Mouse (Mus musculus): ENCODE results near the gene Ttc7.

Ttc7 gene

DNA sequence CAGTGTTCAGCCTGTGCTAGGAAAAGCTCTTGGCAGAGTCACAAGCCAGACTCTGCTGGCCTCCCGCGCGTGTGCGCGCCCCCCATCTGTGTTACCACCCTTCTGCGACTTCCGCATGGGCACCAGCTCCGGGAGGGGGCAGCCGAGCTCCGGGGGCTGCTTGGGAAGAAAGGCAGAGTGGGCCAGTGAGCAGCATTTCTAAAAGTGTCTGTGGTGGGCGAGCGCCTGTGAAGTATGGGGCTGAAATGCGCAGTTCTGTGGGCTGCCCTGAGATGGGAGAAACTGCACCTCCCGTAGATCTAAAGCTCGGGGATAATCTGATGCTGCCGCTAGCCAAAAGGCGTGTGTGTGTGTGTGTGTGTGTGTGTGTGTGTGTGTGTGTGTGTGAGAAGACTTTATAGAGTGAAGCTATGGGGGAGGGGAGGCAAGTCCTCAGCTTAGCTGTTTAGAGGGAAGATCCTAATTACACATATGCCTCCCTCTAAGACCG is 86.6 kb downstream of the Ttc7 start:
- DNase-seq = no peak

DNA sequence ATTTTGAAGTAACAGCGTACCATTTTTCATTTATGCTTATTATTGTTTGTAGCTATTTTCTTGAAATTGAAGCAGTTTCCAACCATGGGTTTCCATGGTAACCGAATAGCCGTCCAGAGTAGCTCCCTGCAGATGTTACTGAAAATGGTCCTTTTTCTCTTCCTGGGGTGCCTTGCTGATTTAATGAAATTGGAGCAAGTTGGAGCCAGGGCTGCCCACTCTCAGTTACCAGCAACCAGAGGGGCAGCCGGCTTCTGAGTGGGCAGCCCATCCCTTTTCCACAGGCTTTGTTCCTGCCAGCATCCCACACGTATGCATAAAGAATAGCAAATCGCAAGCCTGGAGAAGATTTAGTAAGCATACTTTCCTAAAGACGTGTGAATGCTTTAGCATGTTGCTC is 89.5 kb downstream of the Ttc7 start:
- no peak for DNase-seq

DNA sequence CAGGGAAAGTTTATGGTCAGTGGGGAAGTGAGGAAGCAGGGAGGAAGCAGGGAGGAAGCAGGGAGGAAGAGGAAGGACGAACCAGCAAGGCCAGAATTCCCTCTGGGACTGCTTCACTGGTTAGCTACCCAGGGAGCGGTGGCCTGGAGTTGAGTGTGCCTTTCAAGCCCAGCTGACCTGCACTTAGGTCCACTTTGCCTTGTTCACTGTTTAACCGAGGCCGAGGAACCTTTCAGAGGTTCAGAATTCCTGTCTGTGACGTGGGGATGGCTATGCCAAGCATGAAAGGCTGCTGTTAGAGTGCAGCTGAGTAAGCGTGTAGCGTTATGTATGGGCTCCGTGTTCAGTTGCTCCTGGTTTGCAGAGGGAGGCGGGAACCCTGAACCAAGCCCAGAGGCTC is 90.6 kb downstream of the Ttc7 start:
- peak; percentile 68 for DNase-seq

DNA sequence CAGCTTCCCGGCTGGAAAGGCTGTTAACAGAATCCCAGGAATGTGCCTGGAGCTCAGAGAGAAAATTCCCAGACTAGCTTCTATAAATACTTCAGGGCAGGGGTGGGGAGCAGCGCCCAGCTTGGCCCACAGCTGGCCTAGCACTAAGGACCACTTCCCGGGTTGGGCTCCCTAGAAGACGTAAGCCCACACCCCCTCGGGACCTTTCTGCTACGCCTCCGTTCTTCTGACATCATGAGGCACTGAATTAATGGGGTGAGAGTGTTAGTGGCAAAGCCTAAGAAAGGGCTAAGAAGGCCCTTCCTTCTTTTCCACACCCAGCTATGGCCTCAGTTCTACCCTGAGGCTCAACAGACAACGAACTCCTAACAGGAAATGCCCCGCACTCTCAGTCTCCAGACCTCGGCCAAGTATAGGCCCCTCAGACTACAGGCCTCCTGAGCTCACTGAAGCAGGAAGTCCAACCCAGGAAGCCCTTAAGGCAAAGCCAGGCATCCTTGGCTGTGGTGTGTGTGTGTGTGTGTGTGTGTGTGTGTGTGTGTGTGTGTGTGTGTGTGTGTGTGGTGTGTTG is 93.3 kb downstream of the Ttc7 start:
- no peak for DNase-seq

DNA sequence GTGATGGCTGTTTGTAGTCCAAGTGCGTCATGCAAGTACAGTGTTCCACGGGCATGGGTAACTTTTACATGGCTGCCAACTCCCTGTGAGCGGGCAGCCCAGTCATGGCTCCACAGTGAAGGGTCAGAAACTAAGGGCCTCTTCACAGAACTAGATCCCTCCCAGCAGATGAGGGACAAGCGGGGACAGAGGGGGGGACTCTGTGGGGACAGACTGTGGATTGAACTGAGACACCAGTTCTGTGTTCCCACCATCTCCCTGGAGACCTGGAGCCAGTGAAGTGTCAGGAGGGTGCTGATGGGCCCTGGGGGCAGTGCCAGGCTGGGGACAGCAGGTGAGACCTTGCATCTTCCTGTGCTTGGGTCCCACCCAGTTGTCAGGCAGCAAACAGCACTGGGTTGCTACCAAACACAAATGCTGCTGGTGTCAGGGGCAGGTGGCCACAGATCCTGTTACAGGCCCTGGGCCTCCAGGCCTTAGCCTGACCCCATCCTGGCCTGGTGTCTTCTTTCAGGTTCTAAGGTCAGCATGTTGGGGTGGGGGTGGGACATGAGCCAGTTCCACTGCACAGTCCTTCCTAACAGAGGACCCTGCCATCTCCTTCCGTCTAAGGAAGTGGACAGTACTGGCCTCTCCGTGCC is 94.3 kb downstream of the Ttc7 start:
- no peak for DNase-seq

DNA sequence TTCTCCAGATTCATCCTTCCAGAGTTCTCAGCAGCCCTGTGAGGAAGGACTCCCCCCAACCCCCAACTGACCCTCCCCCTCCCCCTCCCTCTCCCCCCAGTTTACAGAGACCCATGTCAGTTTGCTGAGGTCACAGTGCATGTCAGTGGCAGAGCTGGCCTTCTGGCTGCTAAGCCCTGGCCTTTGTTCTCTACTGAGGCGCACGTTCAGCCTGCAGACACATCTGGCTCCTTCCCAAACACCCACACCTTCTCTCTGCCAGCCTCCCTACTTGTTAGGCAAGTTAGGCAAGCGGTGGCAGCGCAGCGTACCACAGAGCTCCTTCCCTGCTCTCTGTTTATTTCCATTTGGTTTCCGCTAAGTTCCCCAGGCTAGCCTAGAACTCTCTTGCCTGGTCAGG is 94.8 kb downstream of the Ttc7 start:
- peak; percentile 70 for DNase-seq

DNA sequence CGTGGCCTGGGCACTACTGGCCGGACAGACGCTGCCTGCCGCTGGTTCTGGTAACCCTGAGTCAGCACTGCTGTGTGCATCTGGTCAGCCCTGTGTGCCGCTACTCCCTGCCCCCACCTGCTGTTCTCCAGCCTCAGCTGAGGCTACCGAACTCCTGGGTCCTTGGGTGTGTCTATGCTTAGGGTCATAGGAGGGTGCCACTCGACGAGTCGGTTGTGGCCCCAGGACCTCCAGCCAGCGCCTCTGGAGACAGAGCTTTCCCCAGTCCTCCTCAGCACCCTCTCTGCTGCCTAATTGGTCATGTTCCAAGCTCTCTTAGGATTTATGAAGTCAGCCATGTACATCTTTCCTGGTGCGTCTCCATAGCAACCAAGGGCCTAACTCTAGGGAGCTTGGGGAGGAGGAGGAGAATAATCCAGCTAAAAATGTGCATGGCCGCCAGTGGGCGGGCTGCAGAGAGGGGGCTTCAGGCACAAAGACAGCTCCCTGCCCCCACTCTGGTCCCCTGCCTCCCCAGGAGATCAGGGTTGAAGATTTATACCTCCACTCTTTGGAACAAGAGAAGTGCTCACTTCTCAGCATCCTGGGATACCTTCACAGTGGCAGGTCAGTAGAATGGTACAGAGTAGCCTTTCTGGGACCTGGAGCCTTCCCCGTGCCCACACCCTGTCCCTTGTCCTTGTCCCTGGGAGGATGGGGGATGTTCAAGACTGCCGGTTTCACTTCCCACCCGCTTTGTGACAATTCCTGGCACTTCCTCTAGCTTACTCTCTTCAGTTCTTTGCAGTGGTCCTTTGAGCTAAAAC is 95.9 kb downstream of the Ttc7 start:
- peak; percentile 35 for DNase-seq

DNA sequence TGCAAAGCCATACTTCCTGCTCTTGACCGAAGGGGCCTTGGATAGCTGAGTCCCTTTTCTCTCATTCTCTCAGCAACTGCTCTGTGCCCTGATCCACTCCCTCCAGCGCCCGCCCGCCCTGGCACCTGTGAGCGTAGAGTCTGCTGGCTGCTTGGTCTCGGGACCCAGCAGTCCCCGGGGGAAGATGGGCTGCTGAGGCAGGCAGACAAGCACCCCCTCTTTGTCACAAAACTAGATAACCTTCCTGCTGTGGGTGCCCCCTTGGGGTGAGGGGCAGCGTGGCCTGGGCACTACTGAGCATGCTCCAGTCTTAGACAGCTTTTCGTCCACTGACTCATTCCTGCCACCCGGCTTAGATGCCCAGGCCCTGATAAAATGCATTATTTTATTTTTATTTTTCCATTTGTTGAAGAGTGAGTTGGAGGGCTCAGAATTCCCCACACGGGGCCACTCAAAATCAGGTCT is 96.5 kb downstream of the Ttc7 start:
- DNase-seq = no peak

DNA sequence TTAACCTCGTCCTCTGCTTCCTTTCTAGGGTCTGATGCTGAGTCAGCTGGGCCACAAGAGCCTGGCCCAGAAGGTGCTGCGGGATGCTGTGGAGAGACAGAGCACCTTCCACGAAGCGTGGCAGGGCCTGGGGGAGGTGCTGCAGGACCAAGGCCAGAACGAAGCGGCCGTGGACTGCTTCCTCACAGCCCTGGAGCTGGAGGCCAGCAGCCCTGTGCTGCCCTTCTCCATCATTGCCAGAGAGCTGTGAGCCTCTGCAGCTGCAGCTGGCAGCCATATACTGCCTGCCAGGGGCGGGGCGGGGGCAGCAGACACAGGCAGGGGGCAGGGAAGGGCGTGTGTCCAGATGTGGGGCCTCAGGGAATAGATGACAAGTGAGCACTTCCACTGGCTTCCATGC is 97.1 kb downstream of the Ttc7 start:
- no peak for DNase-seq

DNA sequence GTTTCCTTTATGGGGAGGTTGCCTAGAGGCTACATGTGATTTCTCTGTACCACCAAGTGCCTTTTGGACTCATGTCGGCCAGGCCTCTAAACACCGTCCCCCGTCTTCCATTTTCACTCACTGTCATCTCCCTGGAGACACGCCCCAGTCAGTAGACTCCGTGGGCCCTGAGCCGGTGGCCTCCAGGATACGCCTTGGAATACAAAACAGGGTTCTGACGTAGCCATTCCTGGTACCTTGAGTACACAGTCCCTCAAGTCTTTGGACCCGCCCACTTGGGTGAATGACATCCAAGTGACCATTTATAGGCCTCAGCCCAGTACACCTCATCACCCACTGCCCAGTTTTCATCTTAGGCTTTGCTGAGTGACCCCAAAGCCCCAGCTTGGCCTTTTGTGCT is 98.0 kb downstream of the Ttc7 start:
- DNase-seq = no peak

DNA sequence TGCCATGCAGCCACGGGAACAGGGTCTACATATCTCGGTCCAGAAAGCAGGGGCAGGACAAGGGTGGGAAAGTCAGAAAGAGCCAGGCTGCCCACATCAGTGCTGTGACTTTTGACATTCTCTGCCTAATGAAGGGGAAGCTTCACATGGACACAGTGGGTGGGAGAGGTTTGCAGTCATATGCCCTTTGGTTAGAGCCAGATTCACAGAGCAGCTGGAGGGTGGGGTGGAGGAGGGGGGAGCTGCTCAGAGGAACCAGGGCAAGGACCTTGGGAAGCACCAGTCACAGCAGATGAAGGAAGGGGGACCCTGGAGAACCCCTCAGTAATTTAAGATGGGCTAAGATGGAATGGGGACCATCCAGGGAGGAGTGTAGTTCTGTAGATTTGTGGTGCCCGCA is 103.1 kb downstream of the Ttc7 start:
- DNase-seq = no peak

DNA sequence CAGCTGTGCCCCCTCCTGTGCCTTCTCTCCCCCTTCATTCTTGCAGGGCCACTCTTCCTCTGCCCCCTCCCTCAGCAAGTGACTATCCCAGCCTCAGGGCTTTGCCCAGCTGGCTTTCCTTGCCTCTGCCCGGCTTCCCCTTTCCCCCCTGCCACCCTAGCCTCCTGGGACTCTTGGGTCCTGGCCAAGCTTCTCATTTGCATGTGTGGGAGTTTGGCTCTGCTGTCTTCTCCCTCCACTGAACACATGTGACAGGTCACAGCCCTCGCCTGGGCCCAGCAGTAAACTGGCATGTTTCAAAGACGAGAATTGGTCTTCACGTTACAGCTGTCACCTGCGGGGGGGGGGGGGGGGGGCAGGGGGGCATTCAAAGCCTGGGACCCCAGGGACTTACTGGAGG is 104.4 kb downstream of the Ttc7 start:
- peak; percentile 44 for DNase-seq

DNA sequence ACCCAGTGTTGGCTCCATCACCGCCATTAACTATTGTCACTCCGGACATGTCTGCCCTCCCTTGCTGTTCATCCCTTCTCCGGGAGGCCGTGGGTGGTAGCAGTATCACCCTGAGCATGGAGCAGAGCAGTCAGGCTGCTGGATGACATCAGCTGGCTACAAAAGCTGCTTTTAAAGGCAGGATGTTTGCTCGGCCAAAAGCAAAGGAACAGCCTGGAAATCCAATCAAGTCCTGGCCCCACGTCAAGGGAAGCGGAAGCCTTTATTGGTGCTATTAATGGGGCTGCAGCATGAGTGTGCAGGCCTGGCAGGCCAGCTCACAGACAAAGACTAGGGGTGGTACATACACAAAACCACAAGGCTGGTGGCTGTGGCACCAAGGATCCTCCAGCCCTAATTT is 108.6 kb downstream of the Ttc7 start:
- DNase-seq = peak; percentile 31

DNA sequence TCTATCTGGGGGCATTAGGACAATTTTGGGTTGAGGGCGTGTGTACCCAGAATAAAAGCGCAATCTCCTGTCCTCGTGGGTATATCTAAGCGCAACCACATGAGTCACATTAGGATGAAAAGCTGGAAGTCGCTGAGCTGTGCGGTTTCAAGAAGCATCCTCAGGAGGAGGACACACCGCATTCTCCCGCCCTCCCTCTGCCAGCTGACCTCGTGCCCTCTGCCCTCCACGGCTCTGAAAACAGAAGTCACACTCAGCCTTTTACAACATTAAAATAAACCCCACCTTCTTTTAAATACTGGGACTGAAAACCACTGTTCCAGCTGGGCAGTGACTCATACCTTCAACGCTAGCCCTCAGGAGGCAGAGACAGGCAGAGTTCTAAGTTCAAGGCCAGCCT is 114.4 kb downstream of the Ttc7 start:
- DNase-seq = no peak

DNA sequence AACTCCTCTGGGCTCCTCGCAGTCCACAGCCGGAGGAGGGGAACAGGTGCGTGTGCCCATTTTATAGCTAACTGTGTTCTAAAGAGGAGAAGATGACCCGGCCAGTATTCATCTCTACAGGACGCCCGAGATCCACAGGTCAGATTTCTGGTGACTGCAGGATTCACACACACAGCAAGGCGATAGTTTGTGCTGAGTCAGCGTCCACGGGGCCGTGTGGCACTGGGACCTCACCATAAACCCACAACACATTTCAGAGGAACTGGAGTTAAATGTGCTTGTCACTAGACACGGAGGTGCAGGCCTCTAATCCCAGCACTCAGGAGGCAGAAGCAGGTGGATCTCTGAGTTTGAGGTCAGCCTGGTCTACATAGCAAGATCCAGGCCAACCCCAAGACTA is 119.8 kb downstream of the Ttc7 start:
- DNase-seq = no peak

DNA sequence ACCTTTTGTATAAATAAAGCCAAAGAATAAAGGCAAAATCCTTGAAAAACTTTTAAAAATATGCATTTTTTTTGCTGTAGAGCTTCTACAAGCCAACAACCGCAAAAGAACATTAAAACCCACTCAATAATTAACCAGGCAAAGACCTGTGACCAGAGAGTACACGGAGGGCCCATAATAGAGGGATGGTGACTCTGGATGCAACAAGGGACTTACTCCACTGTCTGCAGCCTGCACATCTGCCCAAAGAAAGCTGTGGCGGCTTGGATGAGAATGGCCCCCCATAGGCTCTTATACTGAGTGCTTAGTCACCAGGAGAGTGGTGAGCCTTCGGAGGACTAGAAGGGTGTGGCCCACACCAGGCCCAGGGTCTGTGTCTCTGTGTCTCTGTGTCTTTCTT is 120.8 kb downstream of the Ttc7 start:
- no peak for DNase-seq

DNA sequence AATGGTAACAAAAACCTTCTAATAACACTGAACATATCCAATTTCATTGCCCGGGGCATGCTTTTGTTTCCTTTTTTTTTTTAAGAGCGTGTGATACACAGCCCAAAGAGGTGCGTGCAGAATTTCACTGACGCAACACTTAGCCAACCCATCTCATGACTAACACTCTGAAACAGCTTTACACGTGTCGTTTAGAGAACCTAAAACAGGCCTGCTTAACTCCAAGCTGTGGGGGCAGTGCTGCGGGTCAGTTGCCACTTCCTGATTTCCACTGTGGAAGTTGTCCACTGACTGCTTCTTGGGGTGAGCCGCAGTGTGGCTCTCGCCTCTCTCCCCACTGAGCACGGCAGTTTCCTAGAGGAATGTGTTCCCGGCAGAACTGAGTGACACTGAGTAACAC is 122.9 kb downstream of the Ttc7 start:
- DNase-seq = no peak

DNA sequence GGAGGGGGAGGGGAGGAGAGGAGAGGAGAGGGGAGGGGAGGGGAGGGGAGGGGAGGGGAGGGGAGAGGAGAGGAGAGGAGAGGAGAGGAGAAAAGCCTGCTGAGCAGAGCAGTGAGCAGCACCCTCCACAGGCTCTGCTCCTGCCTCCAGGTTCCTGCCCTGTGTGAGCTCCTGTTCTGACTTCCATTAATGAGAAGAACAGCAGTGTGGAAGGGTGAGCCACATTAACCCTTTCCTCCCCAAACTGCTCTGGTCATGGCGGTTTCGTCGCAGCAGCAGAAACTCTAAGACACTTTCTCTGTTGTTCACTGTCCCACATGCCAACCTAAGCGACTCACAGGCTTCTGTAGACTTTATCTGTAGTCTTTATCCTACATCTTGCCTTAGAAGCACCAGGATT is 124.0 kb downstream of the Ttc7 start:
- DNase-seq = no peak

DNA sequence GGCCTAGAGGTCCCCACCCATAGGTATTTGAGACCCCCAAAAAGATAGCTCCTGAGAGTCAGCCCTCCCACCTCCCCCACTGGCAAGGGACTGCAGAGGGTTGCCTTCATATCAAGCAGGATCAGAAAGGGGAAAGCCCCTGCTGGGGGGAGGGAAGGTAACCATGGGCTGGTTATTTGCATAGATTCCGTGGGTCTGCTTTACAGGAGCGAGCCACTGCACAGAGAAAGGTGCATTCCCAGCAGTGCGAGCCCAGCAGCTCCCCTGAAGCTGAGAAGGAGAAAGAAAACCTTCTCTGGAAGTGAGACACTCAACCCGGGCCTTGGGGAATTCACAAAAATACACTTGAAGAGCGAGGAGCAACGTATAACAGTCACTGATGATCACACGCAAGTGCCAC is 135.4 kb downstream of the Ttc7 start:
- no peak for DNase-seq

DNA sequence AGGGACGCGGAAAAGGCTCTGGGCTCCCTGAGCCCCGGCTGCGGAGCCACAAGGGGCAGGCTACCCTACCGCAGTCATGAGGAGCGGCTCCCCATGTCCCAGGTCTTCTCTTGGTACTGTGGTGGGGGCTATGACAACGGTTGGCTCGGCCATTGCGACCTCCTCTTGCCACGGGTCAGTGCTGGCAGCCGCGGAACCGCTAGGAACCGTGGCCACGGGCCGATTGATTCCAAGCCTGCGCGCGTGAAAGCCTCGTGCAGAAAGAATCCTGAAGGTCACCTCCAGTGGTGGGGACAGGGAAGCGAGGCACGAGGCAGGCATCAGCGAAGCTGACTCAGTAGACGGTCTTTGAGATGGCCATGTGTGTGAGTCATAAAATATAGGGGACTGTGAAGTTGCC is 144.8 kb downstream of the Ttc7 start, which contains the start of gene Stpg4:
Gene Stpg4, minus strand, starts transcription at position 231 of the 400 bp plus-strand sequence.
- no peak for DNase-seq

DNA sequence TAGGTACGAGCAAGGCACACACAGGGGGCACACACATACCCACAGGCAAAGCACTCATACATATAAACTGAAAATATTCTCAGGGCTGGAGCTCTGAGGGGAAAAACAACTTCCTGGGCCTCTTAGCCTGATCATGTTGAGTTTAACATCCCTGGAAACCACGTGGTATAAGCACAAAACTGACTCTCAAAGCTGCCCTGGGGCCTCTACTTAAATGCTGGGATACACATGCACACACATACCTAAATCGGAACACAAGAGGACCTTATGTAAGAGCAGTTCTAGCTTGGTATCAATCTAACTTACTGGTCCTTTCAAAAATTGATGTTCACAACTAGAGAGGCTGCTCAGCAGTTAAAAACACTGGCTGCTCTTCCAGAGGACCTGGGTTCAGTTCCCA is 146.7 kb downstream of the Ttc7 start:
- no peak for DNase-seq

Measured in kidney, adult 11 months (tissue).